Mouse (Mus musculus) Muller cell, postnatal 12 days (primary cell): ENCODE results near the gene Wnt8b.

ENCODE experiments used
- DNase-seq: peaks from one replicate; pipeline ENCODE4 v3.0.0-alpha.2; 2015; ENCODE audit errors: inconsistent ontology term

The Wnt8b gene

GRCm38 (mm10) chr19:44511451-44512231 is 18.4 kb downstream of the Wnt8b start:
- peak; percentile 61 for DNase-seq

DNA sequence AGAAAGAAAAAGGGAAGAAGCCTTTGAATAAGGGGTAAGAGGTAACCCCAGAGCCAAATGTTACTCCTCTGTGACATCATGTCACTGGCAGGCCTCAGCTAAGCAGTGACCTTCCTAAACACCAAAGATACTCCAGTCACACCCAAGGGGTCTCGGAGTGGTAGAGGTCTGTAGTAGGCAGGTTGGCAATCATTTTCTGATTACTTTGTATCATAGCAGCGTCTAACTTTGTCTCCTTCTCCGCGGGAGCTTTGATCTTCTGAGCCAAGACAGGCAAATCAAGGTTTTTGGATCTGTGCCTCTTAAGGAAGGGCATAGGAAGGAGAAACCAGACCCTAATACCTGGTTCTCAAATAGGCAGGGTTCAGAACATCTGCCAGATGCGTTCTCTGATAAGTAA is 19.3 kb downstream of the Wnt8b start:
- DNase-seq = no peak

DNA sequence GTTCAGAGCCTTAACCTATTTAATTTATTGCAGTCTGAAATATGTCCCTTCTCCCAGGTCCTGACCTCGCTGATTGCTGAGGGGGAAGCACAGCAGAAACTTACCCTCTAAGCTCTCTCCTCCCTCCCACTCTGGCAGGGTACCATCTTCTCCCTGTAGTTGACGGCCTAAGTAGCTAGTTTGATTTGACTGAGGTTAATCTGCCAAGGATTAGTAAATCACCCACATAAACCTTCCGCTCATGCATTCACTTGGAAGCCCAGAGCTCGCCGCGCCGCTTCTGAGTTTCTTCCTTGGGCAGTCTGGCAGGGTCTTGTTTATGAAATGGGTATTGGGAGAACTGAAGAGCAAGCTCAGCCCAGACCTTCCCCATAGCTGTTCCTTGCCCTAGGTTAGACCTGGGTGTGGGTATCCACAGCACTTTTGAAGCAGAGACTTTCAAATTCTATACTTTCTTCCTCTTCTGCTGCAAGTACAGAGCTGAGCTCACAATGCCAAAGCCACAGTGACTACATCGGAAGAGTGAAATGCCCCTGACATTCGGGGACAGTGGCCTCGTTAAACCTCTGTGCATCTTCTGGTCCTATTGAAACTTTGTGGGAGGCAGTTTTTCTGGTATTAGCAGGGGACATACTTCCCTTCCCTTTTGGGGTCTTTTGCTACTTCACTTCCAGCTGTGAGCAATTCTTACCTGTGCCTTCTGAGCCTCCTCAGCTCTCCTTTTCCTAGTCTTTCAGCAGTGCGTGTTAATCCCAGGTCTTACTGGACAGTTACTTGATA is 20.0 kb downstream of the Wnt8b start:
- DNase-seq = no peak

GRCm38 (mm10) chr19:44513921-44514482 is 20.7 kb downstream of the Wnt8b start:
- no peak for DNase-seq

GRCm38 (mm10) chr19:44514521-44515451 is 21.5 kb downstream of the Wnt8b start:
- peak; percentile 86 for DNase-seq

DNA sequence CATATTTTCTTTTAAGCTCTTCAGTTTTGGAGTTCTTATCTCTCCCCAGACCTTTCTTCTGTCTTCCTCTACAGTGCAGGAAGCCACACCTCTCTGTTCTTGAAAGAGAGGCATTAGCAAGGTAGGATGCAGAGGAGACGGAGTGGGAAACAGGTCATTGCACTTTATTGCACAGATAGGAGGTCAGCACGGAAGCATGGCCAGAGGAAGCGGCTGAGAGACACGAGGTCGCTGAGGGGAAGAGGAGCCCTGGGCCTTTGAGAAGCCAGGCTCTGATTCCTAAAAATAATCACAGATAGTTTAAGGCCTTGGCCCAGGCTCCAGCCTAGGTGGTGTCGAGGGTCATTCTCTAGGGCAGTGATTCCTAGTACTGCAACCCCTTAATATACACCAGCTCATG is 22.5 kb downstream of the Wnt8b start:
- no peak for DNase-seq

DNA sequence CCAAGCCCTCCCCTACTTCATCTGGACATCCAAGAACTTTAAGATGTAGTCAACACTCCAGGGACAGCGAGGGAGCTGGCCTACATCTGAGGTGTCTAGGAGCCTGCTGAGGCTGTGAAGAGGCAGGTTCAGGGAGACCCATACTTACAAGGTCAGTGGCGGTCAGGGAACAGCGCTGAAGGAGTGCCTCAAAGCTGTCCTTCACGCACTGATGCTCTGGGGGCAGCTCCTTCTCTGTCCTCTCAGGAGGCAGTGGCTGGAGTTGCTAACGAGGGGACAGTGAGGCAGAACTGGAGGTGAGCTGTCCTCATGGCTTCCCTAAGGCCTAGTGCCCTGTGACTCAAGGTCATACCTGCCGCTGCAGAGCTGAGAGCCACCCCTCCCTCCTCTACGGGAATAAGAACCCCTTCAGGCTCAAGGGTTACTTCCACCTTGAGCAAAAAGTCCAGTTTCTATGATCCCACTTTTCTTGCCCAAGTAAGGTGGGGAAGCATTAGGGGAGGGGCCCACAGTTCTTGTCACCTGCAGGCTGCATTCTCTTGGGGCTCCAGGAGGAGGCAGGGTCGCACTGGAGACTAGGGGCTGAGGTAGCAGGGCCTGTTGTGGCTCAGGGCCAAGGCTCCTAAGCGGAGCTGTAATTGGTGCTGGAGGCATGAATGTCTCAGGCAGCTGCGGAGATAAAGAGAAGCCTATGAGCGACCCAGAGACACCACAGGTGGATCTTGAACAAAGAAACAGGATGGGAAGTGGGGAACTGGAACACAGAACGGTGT is 24.9 kb downstream of the Wnt8b start:
- no peak for DNase-seq

GRCm38 (mm10) chr19:44519152-44519551 is 25.9 kb downstream of the Wnt8b start:
- no peak for DNase-seq

GRCm38 (mm10) chr19:44525551-44526205 is 32.4 kb downstream of the Wnt8b start:
- no peak for DNase-seq

DNA sequence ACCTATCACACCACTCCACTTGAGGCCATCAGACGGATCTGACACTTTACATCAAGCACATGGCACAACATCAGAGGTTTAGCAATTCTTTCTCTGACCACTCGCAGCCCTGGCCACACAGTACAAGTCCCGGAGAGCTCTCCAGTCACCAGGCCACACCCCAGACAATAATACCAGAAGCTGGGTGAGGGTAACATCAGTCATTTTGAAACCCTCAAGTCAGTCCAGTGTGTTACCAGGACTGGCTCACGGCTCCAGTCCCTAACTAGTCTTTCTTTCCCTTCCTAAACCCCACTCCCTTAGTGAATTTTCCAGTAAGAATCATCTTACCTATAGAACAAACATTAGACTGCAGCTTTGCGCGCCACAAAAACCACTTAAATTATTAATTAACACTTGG is 36.7 kb downstream of the Wnt8b start:
- no peak for DNase-seq

DNA sequence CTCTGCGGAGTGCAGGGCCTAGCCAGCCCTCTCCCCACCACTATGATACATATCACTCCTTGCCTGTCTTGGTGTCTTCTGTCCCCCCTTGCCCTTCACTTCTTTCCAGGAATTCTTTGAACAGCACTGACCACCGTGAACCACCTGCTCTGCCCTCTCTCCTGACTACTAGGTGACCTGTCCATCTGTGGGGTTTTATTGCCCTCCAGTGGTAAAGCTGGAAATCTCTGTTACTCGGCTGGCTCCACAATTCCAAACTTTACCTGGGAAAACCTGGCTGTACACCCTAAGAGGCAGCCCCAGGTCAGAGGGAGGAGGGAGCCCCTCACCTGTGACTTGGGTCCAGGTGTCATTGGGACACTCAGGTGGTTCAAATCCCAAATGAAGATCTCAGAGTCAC is 42.1 kb downstream of the Wnt8b start:
- no peak for DNase-seq

GRCm38 (mm10) chr19:44537416-44537815 is 44.1 kb downstream of the Wnt8b start:
- no peak for DNase-seq

- DNase-seq = no peak
These were observed 49.5 kb downstream of the Wnt8b start for GRCm38 (mm10) chr19:44542694-44543178.

- DNase-seq = no peak
These were observed 51.1 kb downstream of the Wnt8b start for GRCm38 (mm10) chr19:44544372-44544771.

DNA sequence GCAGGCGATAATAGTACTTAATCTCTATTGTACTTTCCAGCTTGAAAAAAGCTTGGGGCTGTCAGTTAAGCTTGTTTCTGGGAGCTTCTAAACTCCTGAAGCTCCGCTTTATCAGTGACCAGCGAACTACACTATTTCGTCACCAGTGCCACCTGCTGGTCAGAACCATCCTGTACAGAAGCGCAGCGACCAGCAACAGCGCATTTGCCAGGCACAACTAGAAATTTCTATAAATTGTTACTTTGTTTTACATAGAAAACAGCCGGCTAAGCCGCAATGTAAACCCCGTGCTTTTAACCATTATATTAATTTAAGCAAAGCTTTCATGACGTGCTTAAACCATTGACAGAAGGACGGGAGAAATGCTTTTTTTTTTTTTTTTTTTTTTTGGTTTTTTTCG is 51.5 kb downstream of the Wnt8b start:
- peak; percentile 58 for DNase-seq

DNA sequence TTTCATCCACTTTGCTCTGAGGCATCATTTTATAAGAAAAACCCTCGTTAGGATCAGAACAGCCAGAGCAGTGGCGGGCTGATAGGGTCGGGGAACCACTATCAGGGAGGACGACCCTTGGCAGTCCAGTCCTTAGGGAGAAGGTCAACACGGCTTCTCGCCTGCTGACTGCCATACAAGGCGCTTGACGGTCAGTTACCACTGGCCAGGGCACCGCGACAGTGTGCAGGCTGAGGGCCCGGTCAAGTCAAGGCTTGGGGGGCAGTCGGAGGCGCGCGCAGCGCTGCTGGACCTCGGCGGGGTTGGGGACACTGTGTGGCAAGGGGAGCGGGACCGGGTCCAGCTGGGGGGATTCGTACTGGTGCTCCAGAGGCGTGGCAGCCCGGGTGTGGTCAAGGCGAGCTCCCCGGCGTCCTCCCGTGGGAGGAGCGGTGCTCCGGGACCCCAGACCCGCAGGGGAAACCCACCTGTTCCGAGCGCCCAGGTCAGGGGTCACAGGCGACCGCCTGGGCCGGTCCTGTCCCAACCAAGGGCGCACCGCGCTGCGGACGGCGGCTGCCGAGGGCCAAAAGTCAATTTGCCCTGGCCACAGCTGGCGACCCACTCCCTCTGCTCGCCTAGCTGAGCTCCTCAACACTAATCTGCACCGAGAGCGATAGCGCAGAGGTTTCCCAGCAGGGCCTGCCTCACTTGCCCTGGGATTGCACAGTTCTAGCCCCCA is 52.2 kb downstream of the Wnt8b start, which contains the start of gene Sec31b:
Gene Sec31b (minus strand): TSS at position 544 of the 721 bp plus-strand sequence.
- DNase-seq = peak; percentile 16

- DNase-seq = no peak
These were observed 59.5 kb downstream of the Wnt8b start, which contains the start of gene Gm20538 for GRCm38 (mm10) chr19:44552731-44553130. TSS of gene Gm20538 (minus strand) at chr19:44552831.

DNA sequence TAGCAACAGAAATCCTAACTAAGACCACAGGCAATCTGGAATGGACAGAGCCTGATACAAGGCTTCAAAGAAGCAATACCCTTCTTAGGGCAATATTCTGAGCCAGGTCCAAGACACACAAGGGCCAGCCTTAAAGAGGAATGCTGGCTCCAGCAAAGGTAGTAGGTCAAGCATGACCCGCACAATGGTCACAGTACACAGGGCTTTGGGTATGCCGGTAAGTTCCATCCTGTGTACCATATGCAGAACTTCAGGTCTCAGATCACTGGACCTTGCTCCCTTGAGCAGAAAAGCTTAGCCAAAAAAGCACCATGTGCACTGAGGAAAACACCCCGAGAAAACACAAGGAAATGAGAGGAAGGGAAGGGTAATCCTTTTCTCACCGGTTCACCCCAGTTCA is 60.0 kb downstream of the Wnt8b start:
- DNase-seq = no peak

DNA sequence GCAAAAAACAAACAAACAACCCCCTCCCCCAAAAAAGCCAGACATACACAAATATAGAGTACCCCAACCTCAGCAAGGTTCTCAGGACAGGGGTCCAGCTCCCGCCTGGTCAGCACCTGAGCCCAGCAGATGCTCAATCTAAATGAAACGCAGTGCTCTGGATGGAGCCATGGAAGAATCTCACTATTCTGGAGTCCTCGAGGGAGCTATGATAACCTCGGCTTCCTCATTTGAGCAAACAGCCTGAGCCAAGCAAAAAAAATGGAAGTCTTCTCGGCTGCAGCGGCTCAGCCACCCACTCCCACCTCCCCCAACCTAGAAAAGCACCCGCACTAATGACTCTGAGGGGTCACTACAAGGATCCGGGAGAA is 61.2 kb downstream of the Wnt8b start:
- no peak for DNase-seq
